Mouse (Mus musculus) frontal cortex, adult 2 months (tissue): ENCODE data around the gene Kdm4d. TPM values are rescaled to one million over a fixed set of nuclear protein-coding genes. Genes with fewer than 3 reads are reported as not detected.
"Not testable (repeated sequence)": the region's sequence is repeated elsewhere in the genome, so short reads cannot be mapped to it uniquely, and the experiment has no call there.

ENCODE experiments used
- DNase-seq, 2 experiments: peaks; one replicate each; pipeline ENCODE4 v3.0.0; 2022; ENCODE audit warnings: low spot score in 1 of 2; ENCODE audit errors: extremely low spot score in 1 of 2
- polyA plus RNA-seq: library from polyadenylated mRNA; depleted of rRNA; stranded (reverse); fragments of >200 nt; gene quantifications from 2 replicates; pipeline ENCODE4 v1.2.3, GENCODE M21; 2012; rRNA removed

Kdm4d gene
- polyA plus RNA-seq = 0.86 and 1.3 TPM in 2 replicates

DNA sequence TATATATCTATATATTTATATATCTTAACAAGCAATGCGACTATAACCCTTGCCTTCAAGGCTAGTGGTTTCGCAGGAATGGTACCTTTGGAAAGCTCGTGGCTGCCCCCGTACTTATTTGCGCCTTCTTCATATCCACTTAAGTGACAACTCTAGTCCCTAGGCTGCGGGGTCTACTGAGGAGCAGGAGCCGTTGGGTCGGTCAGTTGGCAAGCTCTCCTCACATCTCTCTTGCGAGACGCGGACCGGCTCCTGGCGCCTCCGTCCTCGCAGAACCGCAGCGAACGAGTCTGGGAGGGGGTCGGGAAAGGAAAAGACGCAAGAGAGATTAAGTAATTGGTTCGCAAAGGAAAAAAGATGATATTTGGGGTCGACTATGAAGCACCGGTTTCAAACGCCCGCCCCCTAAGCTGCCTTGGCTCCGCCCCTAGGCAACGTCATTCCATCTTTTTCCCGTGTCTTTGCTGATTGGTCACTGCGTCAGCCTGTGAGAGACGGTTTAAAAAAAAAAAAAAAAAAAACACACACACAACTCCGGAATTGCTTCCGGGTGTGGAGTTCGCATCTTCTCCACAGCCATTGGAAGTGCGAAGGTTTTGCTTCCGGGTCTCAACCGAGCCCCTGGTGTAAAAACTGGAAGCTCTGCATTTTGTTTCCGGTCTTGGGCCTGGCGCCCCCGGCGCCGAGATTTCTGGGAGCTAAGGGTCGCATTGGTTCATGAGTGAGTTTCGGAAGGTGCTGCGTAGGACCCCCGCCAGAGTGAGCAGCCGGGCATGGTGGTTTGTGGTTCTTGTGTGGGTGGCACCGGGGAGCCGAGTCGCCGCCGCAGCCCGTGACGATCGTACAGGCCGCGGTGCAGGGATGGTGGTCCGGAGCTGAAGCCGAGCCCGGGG, at the start of gene Kdm4d, which contains the start of gene Cwc15:
Gene Kdm4d, minus strand, starts transcription at position 460 of the 893 bp plus-strand sequence.
Gene Cwc15, plus strand, starts transcription at position 595 of the 893 bp plus-strand sequence.
- DNase-seq = peak; percentile 97

DNA sequence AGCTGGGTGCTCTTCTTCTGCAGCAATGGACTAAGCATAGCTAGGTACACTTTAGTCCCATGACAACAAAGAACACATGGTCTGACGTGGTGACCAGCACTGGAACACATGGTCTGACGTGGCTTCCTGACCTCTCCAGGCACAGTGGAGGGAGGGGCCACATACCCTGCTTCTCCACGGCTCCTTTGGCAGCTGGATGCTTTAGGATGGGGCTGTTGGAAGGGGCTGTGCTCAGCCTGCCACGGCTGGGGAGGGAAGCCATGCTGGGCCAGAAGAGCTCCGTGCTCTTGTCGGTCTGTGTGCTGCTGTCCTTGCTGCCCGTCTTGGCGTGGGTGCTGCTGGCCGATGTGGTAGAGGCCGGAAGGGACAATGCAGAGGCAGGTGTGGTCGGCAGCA, 48.1 kb upstream of the Kdm4d start:
- no peak for DNase-seq

DNA sequence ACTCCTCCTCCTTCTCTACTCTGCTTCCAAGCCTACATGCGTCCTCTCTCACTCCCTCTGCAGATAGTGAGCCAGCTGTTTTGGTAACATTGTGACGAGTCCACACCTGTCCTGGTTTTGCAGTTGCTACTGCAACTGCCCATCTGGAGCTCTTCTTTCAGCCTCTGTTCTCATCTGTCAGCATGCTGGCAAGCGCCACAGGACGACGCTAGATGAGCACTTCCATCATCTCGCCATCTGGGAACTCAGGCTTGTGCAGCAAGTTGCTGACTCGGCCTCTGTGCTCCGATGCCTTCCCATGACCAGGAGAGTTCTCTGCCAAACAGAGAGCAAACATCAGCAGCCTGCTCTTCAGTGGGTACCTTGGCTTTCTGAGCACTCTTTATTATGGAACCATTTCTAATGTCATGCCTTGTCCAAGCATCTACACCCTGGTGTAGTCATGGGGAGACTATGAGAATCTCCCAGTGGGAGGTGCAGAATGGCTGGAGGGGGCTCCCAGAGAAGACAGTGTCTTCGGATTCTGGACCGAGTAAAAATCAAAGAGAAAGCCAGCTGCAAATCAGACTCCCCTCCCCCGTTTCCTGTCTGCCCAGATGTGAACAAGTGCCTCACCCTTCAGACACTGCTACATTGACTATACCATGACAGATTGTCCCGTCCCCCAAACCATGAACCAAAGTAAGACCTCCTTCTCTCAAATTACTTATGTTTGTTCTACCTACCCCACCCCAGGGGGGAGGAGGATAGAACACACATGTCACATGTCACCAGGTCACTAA, 47.5 kb upstream of the Kdm4d start:
- DNase-seq = peak in 1 of 2 experiments; percentile 3

DNA sequence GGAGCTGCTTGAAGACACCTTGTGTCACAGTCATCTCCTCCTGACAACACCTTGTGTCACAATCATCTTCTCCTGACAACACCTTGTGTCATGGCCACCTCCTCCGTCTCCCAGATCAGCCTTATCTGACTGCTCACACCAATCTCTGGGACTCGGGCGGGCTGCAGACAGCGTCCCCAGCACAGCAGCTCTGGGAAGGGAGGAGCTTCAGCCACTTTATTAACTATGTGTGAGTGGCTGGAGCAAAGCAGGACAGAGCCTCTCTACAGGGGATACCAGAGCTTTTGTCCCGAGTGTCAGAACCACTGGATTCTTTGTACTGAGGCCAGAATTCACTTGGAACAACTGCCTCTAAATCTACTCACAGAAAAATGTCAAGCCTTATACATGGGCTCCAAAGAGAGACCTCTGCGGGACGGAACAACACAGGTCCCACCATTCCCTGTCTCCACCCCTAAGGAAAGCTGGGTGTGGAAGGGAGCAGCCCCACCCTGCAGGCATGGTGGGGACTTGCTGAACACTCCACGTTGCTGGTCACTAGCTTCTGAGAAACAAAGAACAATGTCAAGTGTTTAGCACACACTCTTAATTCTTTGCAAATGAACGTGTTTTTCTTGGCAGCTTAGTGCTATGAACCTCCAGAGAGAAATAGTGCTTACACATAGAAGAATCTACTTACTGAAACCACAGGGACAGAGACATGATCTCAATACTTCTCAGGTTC, 43.9 kb upstream of the Kdm4d start:
- DNase-seq = no peak

DNA sequence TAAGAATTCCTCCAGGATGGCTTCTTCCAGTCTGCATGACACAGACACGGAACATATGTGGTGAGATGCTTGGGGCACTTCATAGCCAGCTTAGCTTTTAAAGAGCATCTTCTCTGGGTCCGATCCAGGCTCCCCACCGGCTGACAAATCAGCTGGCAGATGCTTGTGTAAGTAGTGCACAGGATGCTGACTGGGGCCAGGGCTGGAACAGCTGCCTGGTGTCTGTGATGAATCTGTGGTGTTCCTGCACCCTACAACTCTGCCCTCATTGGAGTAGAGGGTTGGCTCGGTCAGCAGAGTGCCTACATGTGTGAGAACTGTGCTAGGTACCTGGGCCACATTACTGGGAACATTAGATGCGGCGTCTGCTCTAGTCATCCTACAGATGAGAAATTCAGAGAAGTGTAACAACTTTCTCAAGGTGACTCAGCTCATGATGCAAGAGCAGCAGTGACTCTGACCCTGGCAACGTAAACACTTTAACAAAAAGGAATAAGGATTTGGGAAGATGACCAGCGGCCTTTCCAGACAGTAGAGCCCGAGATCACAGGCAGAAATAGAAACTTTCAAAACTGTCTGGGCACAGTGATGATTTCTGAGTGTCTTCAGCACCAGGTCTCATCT, 34.7 kb upstream of the Kdm4d start:
- DNase-seq = no peak

DNA sequence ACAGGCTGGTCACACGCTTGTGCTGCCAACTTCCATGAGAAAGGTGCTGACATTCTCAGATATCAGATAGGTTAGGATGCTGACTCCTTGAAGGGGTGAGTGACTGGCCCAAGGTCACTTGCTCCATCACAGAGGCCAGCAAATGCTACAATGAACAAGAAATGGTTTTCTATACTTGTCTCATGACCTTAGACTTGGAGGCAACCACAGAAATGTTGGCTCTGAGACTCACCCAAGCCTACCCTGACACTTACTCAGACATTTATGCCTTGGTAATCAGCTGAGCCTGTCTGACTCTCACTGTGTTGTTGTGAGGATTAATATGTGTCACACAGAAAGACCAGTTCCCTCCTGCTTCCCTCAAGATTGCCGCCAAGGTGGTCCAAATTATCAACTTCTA, 33.4 kb upstream of the Kdm4d start:
- no peak for DNase-seq

DNA sequence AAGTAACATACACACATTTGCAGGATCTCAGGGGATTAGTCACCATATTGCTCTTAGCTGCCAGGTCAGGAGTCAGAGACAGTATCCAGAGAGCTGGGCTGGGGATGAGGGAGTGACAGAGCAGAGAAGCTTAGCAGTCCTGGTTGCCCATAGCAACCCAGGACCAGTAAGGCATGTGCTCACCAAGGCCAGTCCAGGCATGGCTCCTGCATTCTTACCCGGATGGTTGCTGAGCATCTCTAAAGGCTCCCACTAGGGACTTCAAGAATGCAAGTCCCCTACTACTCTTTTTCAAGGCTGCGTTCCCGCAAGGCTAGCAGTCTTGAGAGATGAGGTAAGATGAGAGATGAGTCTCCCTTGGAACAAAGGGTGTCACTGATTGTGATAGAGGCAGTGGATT, 32.0 kb upstream of the Kdm4d start:
- no peak for DNase-seq

DNA sequence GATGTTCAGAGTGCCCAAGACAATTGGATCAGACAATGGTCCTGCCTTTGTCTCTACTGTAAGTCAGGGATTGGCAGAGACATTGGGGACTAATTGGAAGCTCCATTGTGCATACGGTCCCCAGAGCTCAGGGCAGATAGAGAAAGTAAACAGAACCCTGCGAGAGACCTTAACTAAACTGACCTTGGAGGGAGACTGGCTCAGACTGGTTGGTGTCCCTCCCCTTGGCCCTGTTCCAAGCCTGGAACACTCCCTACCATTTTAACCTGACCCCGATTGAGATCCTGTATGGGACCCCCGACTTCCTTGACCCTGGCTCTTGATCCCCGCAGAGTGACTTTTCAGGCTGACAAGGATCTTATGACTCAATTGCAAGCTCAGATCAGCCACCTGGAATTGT, 29.7 kb upstream of the Kdm4d start:
- DNase-seq = no peak

DNA sequence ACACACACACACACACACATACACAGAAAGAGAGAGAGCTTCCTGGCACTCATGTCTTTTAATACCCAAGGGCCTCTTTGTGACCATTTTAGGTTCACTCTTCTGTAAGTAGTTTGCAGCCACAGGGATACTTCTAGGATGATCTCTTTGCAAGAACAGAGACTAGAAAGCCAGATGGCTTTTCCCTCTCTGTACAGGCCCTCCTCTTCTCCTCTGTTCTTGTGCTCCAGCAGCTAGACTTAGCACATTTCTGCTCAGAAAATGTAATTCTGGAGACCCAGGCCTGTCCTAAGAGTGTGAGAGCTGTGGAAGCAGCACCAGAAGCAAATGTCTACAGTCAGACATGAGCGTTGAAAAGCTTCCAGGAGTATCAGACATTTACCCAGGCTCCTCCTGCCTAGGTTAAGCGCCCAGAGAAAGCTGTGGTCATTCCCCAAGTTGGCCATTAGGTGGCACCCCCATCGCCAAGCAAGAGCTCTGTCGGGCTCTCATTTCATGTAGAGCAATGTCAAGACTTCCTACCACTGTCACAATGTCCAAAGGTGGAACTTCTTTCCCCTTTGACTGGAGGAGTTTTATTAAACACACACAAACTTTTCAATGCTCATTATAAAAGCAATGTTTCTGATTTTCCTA, 23.2 kb upstream of the Kdm4d start:
- DNase-seq = peak; percentile 66 to 94

DNA sequence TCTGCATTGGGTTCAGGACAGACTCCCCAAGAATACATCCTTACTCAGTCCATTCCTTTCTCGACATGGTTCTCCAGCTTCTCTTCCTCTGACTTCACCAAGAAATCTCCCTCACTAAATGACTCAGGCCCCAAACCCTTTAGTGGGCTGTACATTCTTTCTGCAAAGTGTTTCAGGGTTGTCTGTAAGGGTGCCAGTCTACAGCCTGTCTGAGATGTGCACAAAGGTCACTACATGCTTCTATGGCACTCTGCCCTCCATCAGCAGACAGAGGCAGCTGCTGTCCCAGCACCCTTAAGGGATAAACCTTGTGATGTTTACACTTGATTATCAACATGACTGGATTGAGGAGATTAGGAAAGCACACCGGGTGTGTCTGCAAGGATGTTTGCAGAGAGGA, 21.4 kb upstream of the Kdm4d start:
- no peak for DNase-seq

DNA sequence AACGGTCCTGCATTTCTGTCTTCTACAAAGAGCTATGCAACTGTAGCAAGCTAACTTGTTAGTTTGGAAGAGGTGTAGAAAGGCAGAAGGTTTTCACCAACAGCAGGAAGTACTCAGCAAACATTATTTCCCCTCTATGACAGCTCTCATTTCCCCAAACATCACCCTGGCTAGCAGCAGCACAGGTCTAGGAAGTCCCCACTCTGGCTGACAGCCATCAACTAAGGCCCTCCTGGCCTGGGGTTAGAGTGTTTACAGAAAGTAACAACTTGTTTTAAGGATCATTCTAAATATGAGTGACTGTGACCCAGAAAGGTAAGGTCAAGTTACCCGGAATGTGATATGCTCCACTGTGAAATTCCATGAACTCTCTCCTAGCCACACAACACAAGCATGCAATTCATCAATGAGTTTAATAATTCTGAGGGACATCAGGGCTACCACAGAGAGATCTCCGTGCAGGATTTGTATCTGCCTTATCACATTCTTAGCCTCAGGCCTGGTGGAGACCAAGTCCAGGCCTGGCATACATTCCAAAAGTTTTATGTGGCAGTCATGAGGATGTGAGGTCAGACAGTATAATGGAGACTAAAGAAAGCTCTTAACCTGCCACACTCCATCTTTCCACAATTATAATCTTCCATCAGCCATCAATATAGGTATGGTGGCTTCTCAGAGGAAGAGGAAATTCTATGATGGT, 20.8 kb upstream of the Kdm4d start:
- DNase-seq = no peak

DNA sequence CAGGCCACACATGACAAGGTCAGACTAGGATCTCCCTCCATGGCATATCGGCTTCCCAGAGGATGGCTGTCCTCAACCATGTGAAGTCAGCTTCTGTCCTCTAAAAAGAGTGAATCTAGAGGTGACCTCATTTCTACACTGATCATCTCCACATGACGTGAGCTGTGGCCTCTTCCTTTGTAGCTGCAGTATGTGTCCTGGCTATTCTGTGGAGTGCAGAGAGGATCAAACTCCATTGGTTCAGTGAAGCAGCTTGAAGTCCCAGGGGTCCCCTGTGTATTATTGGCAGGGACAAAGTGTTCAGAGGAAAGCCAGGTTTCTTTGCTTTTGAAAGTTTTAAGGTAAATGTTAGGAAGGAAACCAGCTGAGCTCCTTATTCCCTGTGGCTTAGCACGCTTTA, 17.8 kb upstream of the Kdm4d start:
- no peak for DNase-seq

DNA sequence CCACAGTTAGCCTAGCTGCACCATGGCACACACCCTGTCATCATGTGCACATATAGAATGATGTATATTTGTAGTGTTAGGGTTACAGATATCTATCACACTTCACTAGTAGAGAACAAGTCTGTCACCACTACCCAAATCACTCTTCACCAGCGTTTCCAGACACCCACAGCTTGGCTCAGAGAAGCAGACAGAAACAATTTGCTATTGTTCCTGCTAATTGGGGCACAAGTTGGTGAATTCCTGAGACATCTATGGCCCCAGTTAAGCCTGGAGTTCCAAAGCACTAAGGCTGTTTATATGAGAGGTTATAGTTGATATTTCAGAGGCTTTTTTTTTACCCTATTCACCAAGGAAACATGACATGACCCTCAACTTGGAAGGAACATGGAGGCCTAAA, 17.0 kb upstream of the Kdm4d start:
- no peak for DNase-seq

DNA sequence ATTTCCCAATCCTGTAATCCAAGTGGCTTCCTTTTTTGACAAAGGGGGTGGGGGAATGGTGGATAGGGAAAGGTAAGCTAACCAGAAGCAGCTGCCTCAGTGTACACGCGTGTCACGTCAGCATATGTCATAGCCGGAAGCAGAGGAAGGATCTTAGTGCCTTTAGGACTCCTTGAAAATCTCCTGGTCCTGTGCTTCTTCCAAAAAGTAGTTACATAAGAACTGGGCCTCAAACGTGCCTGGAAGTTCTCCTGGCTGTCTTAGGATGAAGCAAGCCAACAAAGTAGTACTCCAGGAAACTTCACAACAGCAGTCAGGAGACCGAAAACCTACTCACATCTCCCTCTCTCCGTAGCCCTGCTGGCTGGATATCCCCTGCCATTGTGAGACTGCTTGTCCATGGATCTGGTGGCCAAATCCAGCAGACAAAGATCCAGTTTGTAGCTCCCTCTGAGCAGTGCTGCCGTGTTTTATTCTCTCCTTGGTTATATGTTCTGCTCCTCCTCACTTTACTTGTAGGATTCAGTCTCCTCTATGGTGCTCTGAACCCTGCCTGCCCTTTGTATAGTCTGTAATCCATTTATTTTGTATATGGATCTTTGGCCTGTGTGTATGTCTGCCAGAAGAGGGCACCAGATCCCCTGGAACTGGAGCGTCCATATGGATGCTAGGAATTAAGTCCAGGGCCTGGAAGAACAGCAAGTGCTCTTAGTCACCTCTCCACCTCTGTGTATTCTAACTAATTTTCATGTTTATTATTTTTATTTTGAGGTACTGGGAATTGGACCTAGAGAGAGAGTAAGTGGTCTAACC, 12.6 kb upstream of the Kdm4d start:
- peak in 1 of 2 experiments; percentile 71 for DNase-seq

DNA sequence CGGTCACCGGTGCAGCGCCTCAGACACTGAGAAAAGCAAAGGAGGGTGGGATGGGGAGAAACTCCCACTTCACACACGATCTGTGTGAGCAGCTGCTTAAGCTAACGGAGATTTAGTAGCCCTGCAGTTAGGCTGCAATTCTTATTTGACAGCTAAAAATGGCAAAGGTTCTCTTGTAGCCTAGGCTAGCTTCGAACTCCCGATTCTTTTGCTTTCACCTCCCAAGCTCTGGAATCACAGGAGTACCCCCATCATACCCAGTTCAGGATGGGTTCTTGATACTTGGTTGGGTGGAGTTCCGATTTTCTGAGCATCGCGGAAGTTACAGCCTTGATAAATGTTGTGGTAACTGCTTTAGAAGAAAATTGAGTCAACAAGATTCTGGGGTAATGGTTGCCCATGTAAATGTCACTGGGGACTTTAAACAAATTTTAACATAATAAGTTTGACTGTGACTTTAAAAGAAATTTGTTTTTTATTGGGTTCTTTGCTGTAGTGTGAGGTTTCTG, 688 bp upstream of the Kdm4d start:
- no peak for DNase-seq

DNA sequence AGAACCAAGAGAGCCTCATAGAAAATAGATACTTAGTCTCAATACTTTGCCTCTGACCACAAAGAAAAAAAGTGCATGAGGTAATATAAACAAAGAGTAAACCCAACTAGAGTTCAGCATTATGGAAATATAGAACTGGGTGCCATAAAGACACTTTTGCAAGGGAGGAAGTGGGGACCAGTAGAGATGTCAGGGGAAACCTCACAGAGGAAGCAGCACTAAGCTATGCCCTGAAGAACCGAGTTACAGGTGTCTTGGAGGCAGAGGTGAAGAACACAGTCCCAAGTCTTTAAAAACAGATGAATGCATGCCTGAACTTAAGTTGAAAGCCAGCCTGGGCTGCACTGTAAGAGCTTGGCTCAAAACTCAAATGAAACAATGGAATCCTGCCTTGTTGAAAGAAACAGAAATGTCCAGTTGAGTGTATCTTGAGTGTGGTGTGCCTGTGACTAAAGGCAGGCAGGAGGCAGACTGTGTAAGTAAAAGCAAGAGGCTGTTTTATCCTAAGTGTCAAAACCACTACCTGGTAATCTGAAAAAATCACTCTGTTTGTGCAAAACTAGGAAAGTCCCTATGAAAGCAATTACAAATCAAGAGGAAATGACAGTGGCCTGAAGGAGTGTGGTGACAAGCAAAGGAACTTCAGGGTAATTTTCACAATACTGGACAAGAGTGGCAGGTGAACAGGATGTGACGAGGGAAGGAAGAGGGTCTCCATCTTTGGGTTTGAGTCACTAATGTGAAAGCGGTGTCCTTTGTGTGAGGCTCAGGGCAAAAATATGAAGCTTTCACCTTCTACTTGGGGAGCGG, 1.2 kb downstream of the Kdm4d start:
- DNase-seq = no peak

DNA sequence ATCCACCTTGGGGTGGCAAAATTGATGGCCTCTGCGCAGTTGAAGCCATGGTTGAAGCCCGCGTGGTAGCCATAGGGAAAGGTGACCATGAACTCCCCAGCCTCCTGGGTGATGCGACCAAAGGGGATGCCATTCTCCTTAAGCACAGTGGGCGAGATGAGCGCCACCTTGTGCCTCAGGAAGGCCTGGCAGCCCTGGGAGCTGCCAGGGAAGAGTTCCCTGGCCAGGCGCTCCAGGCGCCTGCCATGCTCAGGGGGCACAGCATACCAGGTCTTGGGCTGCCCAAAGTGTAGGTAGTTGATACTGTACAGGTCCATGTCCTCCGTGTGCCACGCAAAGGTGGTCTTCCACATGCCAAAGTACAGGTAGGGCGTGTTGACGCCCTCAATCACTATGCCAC, 36.6 kb downstream of the Kdm4d start:
- not testable (repeated sequence) for DNase-seq

DNA sequence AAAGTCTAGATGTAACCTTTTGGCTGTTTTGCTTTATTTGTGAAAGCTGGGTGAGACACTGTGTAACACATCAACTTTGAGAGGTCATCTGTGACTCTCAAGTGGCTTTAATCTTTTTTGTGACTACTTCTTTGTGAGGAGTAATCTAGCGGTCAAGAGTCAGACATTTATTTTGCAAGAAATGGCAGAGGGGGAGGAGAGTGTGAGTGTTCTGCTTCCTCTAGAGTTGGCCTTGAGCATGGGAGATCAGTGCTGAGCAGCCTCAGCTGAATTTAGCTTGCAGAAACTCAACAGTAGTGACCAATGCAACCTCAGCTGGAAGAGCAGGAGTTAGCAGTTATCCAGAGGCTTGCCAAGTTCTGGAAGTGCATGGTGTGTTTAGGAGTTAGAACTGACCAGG, 37.7 kb downstream of the Kdm4d start:
- not testable (repeated sequence) for DNase-seq
